Mouse (Mus musculus): Measurements from ENCODE around the gene Scfd1. TPM values are rescaled to one million over a fixed set of nuclear protein-coding genes. Genes with fewer than 3 reads are reported as not detected.

Gene Scfd1
- 59.8 and 62.3 TPM in 2 replicates for polyA plus RNA-seq (2015; fragmentation: Nextera tagmentation; extraction: Ambion mirVana)

GRCm38 (mm10) chr12:51377003-51377887 is at the start of gene Scfd1:
Scfd1 (plus strand) TSS chr12:51377510.
- Histone ChIP-seq H3K27ac (replicated peaks) (peak within 1 kb of the TSS; percentile 85), H3K9ac (peak within 1 kb of the TSS; percentile 93), H3K4me3 (peak within 1 kb of the TSS; percentile 84), H3K36me3 (peaks cover 46% of the 10 kb centered on the region), H3K4me2 (peak within 1 kb of the TSS; percentile 78), H3K27me3 (replicated peaks) (no peaks in the 10 kb centered on the region), H3K9me3 (no peaks in the 10 kb centered on the region), H3K4me1 (no peaks in the 10 kb centered on the region)
- ATAC-seq (ENCODE audit: extremely low read depth, insufficient number of reproducible peaks, low FRiP score, low TSS enrichment): peak; percentile 98
- WGBS: under 1% methylated on average over 34 of the region's 34 CpGs

GRCm38 (mm10) chr12:51337014-51337413 is 40.3 kb upstream of the Scfd1 start:
- Histone ChIP-seq H3K4me1 (no peaks in the 10 kb centered on the region), H3K9me3 (no peaks in the 10 kb centered on the region), H3K9ac (no peak overlapping the region), H3K27ac (replicated peaks) (no peak overlapping the region), H3K4me2 (no peak overlapping the region), H3K27me3 (replicated peaks) (no peaks in the 10 kb centered on the region), H3K36me3 (no peaks in the 10 kb centered on the region), H3K4me3 (no peak overlapping the region)
- WGBS: 96% methylated on average over 1 of the region's 1 CpGs
- no peak for ATAC-seq (ENCODE audit: extremely low read depth, insufficient number of reproducible peaks, low FRiP score, low TSS enrichment)

GRCm38 (mm10) chr12:51346121-51346520 is 31.2 kb upstream of the Scfd1 start:
- Histone ChIP-seq H3K4me1 (peaks cover 24% of the 10 kb centered on the region), H3K9me3 (no peaks in the 10 kb centered on the region)
- WGBS: 54% methylated on average over 4 of the region's 4 CpGs

GRCm38 (mm10) chr12:51347988-51348697 is 29.2 kb upstream of the Scfd1 start, which contains the start of gene G2e3:
G2e3 (plus strand) TSS chr12:51348061.
- under 1% methylated on average over 70 of the region's 70 CpGs for WGBS

More at GRCm38 (mm10) chr12:51346121-51346520, 31.2 kb upstream of the Scfd1 start:
- no peak overlapping the region for H3K9ac ChIP-seq
- no peaks in the 10 kb centered on the region for H3K27me3 ChIP-seq (replicated peaks)
- no peak overlapping the region for H3K4me3 ChIP-seq
- H3K36me3 ChIP-seq: no peaks in the 10 kb centered on the region; the same call in 1 of the 2 replicates
- no peak overlapping the region for H3K27ac ChIP-seq (replicated peaks)
- no peak overlapping the region for H3K4me2 ChIP-seq
- ATAC-seq (ENCODE audit: extremely low read depth, insufficient number of reproducible peaks, low FRiP score, low TSS enrichment): no peak

GRCm38 (mm10) chr12:51348698-51348998 is 28.7 kb upstream of the Scfd1 start:
- peaks cover 24% of the 10 kb centered on the region for H3K4me1 ChIP-seq
- ATAC-seq (ENCODE audit: extremely low read depth, insufficient number of reproducible peaks, low FRiP score, low TSS enrichment): no peak
- WGBS: under 1% methylated on average over 10 of the region's 10 CpGs

More at GRCm38 (mm10) chr12:51347988-51348697, 29.2 kb upstream of the Scfd1 start, which contains the start of gene G2e3:
- no peaks in the 10 kb centered on the region for H3K27me3 ChIP-seq (replicated peaks)
- peak within 1 kb of the TSS; percentile 96 for H3K9ac ChIP-seq
- peak within 1 kb of the TSS; percentile 92 for H3K4me3 ChIP-seq
- H3K4me1 ChIP-seq: peaks cover 24% of the 10 kb centered on the region
- peak; percentile 86 for ATAC-seq (ENCODE audit: extremely low read depth, insufficient number of reproducible peaks, low FRiP score, low TSS enrichment)
- H3K4me2 ChIP-seq: peak within 1 kb of the TSS; percentile 72
- peaks cover 15% of the 10 kb centered on the region for H3K36me3 ChIP-seq
- no peaks in the 10 kb centered on the region for H3K9me3 ChIP-seq
- H3K27ac ChIP-seq (replicated peaks): peak within 1 kb of the TSS; percentile 90

GRCm38 (mm10) chr12:51355296-51355695 is 22.0 kb upstream of the Scfd1 start:
- no peak overlapping the region for H3K27ac ChIP-seq (replicated peaks)
- peaks cover 78% of the 10 kb centered on the region for H3K36me3 ChIP-seq
- 54% methylated on average over 8 of the region's 8 CpGs for WGBS

More at GRCm38 (mm10) chr12:51348698-51348998, 28.7 kb upstream of the Scfd1 start:
- Histone ChIP-seq H3K27me3 (replicated peaks) (no peaks in the 10 kb centered on the region), H3K4me2 (peak overlapping the region; percentile 72), H3K36me3 (peaks cover 20% of the 10 kb centered on the region), H3K27ac (replicated peaks) (peak overlapping the region; percentile 90), H3K4me3 (peak overlapping the region; percentile 92), H3K9ac (peak overlapping the region; percentile 96), H3K9me3 (no peaks in the 10 kb centered on the region)

GRCm38 (mm10) chr12:51361294-51361693 is 16.0 kb upstream of the Scfd1 start:
- Histone ChIP-seq H3K4me3 (no peak overlapping the region), H3K27ac (replicated peaks) (no peak overlapping the region), H3K9me3 (no peaks in the 10 kb centered on the region), H3K9ac (no peak overlapping the region), H3K27me3 (replicated peaks) (no peaks in the 10 kb centered on the region), H3K36me3 (peaks cover 83% of the 10 kb centered on the region), H3K4me1 (no peaks in the 10 kb centered on the region), H3K4me2 (no peak overlapping the region)
- ATAC-seq (ENCODE audit: extremely low read depth, insufficient number of reproducible peaks, low FRiP score, low TSS enrichment): no peak

More at GRCm38 (mm10) chr12:51355296-51355695, 22.0 kb upstream of the Scfd1 start:
- H3K9ac ChIP-seq: no peak overlapping the region
- no peaks in the 10 kb centered on the region for H3K27me3 ChIP-seq (replicated peaks)
- peaks cover 7% of the 10 kb centered on the region for H3K4me1 ChIP-seq
- no peak for ATAC-seq (ENCODE audit: extremely low read depth, insufficient number of reproducible peaks, low FRiP score, low TSS enrichment)
- no peak overlapping the region for H3K4me2 ChIP-seq
- H3K9me3 ChIP-seq: no peaks in the 10 kb centered on the region
- H3K4me3 ChIP-seq: no peak overlapping the region

- WGBS: 100% methylated on average over 1 of the region's 1 CpGs
- Histone ChIP-seq H3K4me2 (no peak overlapping the region), H3K27ac (replicated peaks) (no peak overlapping the region), H3K9ac (no peak overlapping the region), H3K27me3 (replicated peaks) (no peaks in the 10 kb centered on the region), H3K9me3 (no peaks in the 10 kb centered on the region), H3K4me1 (no peaks in the 10 kb centered on the region), H3K4me3 (no peak overlapping the region), H3K36me3 (peaks cover 85% of the 10 kb centered on the region)
- no peak for ATAC-seq (ENCODE audit: extremely low read depth, insufficient number of reproducible peaks, low FRiP score, low TSS enrichment)
These were observed 14.4 kb upstream of the Scfd1 start for GRCm38 (mm10) chr12:51362898-51363297.

GRCm38 (mm10) chr12:51368504-51368903 is 8.8 kb upstream of the Scfd1 start:
- Histone ChIP-seq H3K9ac (no peak overlapping the region), H3K9me3 (no peaks in the 10 kb centered on the region), H3K36me3 (peaks cover 78% of the 10 kb centered on the region), H3K27me3 (replicated peaks) (no peaks in the 10 kb centered on the region), H3K4me2 (no peak overlapping the region), H3K27ac (replicated peaks) (no peak overlapping the region), H3K4me1 (no peaks in the 10 kb centered on the region), H3K4me3 (no peak overlapping the region)
- 96% methylated on average over 3 of the region's 3 CpGs for WGBS
- ATAC-seq (ENCODE audit: extremely low read depth, insufficient number of reproducible peaks, low FRiP score, low TSS enrichment): no peak

GRCm38 (mm10) chr12:51377888-51378190 is 529 bp downstream of the Scfd1 start:
- Histone ChIP-seq H3K4me2 (peak overlapping the region; percentile 78), H3K27ac (replicated peaks) (peak overlapping the region; percentile 85), H3K4me1 (no peaks in the 10 kb centered on the region), H3K27me3 (replicated peaks) (no peaks in the 10 kb centered on the region), H3K36me3 (peaks cover 46% of the 10 kb centered on the region), H3K9me3 (no peaks in the 10 kb centered on the region), H3K4me3 (peak overlapping the region; percentile 84), H3K9ac (peak overlapping the region; percentile 93)
- WGBS: 13% methylated on average over 6 of the region's 6 CpGs
- ATAC-seq (ENCODE audit: extremely low read depth, insufficient number of reproducible peaks, low FRiP score, low TSS enrichment): no peak

- no peak for ATAC-seq (ENCODE audit: extremely low read depth, insufficient number of reproducible peaks, low FRiP score, low TSS enrichment)
- Histone ChIP-seq H3K36me3 (peaks cover 82% of the 10 kb centered on the region), H3K4me2 (no peak overlapping the region), H3K4me1 (no peaks in the 10 kb centered on the region), H3K9me3 (no peaks in the 10 kb centered on the region), H3K27ac (replicated peaks) (no peak overlapping the region), H3K9ac (no peak overlapping the region), H3K4me3 (no peak overlapping the region), H3K27me3 (replicated peaks) (no peaks in the 10 kb centered on the region)
- 92% methylated on average over 6 of the region's 6 CpGs for WGBS
These were observed 22.6 kb downstream of the Scfd1 start for GRCm38 (mm10) chr12:51399871-51400270.

Measured in heart, embryonic 13.5 days (tissue).